Mouse (Mus musculus): ENCODE data around the gene Ranbp17.

Ranbp17 gene

GRCm38 (mm10) chr11:33197133-33197514 is 316.4 kb downstream of the Ranbp17 start:
- no peak for DNase-seq (ENCODE audit: low read depth, low spot score)

DNA sequence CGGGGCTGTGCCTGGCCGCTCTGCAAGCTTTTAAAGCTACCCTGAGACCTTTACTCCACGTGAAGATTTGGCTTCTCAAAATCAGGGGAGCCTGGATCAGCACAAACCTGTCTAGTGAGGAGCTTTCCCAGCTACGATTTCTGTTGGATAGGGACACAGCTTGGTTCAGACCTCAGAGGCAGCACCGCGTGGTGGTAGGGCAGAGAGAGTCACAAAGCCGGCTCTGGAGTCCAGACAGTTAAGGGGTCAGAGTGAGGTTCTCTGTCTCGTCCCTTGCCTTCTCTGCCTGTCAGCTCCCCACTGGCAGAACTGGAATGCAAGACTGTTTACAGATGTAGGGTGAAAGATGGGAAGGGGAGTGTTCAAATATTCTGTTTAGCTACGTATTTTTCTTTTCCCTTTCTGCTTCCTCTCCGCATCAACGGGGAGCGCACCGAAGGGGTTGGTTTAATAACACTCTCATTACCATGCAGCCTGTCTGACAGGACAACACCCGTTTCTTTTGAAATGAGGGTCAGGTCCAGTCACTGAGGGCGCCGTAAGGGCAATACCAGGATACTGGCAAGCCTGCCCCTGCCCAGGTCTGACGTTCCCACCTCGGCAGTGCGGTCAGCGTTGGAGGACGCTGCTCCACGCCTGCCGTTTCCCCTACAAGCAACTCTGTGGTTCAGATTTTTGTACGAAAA is 317.0 kb downstream of the Ranbp17 start:
- DNase-seq (ENCODE audit: low read depth, low spot score): no peak

- no peak for DNase-seq (ENCODE audit: low read depth, low spot score)
Measured at GRCm38 (mm10) chr11:33195531-33196446, 317.8 kb downstream of the Ranbp17 start.

- no peak for DNase-seq (ENCODE audit: low read depth, low spot score)
Measured at GRCm38 (mm10) chr11:33195061-33195460, 318.5 kb downstream of the Ranbp17 start.

- peak; percentile 69 for DNase-seq (ENCODE audit: low read depth, low spot score)
Measured at GRCm38 (mm10) chr11:33193695-33194094, 319.9 kb downstream of the Ranbp17 start.

- no peak for DNase-seq (ENCODE audit: low read depth, low spot score)
Measured at GRCm38 (mm10) chr11:33181804-33182203, 331.7 kb downstream of the Ranbp17 start.

GRCm38 (mm10) chr11:33180701-33181116 is 332.8 kb downstream of the Ranbp17 start:
- DNase-seq (ENCODE audit: low read depth, low spot score): peak; percentile 76

DNA sequence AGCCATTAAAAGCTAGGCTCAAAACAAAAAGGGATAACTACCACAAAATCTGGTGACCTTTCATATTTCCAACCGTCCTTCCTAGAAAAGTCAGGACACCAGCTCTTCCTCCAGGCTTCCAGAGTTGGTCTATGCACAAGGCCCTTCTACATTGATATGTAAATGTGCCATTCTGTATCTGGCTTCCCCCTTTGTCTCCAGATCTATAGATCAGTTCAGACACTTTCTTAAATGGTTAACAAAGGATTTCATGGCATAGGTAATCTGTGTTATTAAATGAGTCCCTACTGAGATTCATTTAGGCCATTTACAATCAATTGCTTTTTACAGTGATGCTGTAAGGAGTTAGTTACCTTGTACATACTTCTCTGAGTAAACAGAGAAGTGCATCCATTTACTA is 333.7 kb downstream of the Ranbp17 start:
- peak; percentile 63 for DNase-seq (ENCODE audit: low read depth, low spot score)

DNA sequence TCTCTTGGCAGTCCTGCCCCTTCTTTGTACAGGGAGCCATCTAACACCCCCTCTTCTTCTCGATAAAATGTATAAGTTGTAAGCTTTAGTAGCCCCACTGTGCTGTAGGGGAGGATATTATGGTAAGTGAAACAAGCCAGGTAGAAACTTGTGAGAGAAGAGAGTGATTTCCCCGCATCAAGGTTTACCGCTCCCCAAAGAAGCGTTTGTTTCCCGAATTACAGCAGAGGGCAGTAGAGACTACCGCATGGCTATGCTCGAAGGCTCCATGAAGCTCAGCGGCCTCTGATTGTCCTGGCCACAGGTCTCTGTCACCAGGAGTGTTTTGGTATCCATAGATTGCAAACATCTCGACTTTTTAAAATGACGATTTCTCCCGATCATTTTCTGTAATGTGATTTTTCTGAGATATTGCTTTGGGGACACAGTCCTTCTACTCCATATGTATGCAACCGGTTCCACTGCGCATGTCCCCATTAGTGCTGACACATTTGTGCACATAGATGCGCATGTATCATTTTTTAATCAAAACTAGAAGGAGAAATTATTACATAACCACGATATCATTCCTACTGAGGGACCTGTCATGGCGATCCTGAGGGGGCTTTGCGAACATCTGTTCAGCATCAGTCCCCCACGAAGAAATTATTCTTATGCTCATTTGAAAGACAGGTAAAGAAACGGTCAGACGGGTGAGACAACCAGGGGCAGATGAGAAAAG is 336.9 kb downstream of the Ranbp17 start:
- peak; percentile 73 for DNase-seq (ENCODE audit: low read depth, low spot score)

DNA sequence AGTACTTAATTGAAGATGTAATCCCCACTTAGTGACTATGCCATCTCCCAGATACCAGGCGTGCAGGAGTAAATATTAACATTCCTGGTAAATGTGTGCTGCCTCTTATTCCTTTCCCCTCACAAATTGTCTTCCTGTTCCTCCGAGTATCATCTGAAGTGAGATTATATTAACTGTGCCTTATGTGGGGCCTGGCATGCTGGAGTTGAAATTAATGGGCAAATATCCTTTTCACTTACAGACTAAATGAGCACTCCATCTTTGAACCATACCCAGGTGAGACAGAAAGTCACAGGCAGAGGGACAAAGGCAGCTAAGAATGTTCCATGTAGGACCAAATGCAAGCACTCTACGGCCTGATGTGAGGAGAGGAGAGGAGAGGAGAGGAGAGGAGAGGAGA is 337.8 kb downstream of the Ranbp17 start:
- no peak for DNase-seq (ENCODE audit: low read depth, low spot score)

GRCm38 (mm10) chr11:33170489-33170888 is 343.1 kb downstream of the Ranbp17 start:
- peak; percentile 82 for DNase-seq (ENCODE audit: low read depth, low spot score)

DNA sequence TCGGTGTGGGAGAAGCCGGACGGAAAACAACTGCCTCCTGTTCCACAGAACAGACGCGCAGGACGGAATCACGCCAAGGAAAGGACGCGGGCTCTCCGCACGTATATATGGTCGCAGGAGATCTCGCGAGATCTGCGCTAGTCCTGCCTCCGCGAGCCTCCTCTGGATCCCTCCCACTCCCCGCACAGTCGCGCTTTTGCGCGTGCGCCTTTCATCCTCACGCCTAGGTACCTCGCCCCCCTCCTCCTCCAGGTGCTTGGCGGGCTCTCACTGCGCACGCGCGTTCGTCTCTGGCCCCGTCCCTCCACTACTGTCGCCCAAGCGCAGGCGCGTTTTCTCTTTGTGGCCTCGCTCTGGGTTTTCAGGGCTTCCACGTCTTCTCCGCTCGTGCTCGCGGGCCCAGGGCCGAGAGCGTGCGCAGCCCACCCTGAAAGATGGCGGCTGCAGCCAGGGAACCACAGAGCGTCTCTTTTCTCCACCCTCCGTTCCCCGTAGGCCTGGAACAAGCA is 350.5 kb downstream of the Ranbp17 start, which contains the start of gene Npm1:
Gene Npm1 (minus strand): TSS at position 209 of the 509 bp plus-strand sequence.
- peak; percentile 100 for DNase-seq (ENCODE audit: low read depth, low spot score)

DNA sequence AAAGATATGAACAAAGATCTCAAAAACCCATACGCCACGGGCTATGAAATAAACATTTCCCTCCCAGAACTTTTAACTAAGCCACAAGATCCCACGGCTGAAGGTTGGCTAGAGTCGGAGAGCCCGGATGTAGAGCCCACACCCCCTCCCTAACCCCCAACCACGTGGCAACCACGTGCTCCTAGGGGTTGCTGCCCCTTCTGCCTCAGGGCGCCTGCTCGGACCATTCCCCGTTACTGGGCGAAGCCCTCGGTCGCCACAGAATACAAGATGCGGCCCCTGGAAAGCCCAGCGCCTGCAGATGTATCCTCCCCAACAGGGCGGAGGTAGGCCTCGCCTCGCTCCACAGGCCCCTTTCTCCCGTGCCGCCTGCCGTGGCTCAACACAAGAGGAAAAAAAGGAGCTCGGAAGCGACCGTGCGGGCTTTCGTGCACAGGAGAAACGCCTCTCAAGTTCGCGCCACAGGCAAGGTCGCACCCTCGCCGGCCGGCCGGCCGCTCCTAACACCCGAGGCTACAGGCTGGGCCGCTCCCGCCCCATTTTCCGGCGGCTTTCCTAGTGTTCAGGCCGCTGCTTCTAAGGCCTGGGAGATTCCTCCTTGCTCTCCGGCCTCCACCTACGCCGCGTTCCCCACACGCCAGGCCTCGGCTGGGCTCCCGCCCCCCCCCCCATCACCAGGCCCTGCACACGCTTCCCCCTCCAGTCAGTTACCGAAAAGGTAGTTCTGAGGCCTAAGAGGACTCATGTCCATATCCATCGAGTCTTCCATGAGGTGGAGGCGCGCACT is 351.1 kb downstream of the Ranbp17 start:
- peak; percentile 93 for DNase-seq (ENCODE audit: low read depth, low spot score)

Measured in ZHBTc4 (cell line).